Mouse (Mus musculus) erythroblast, embryonic 14.5 days (primary cell): ENCODE measurements around the gene Mctp1. TPM values are rescaled to one million over a fixed set of nuclear protein-coding genes. Genes with fewer than 3 reads are reported as not detected.

ENCODE experiments used
- H3K27me3 ChIP-seq: 2 replicates; pipeline ENCODE4 v1.6.1; 2012; ENCODE audit warnings: inconsistent platforms; ENCODE audit not compliant: control insufficient read depth
- H3K36me3 ChIP-seq: 2 replicates; pipeline ENCODE4 v1.6.1; 2012; ENCODE audit warnings: mild to moderate bottlenecking, inconsistent platforms; ENCODE audit not compliant: control insufficient read depth
- H3K4me1 ChIP-seq: 2 replicates; pipeline ENCODE4 v1.6.1; 2012; ENCODE audit warnings: inconsistent platforms; ENCODE audit not compliant: control insufficient read depth
- H3K4me3 ChIP-seq: replicated peaks from 2 replicates; pipeline ENCODE3; 2012; ENCODE audit warnings: moderate library complexity, mild to moderate bottlenecking, inconsistent platforms
- H3K9me3 ChIP-seq: 2 replicates; pipeline ENCODE4 v1.6.1; 2012; ENCODE audit warnings: low read length, inconsistent platforms, mixed read lengths; ENCODE audit not compliant: control insufficient read depth
- GATA1 ChIP-seq: IDR thresholded peaks from 2 replicates; pipeline ENCODE4 v1.6.1; 2012; ENCODE audit warnings: low read length, inconsistent platforms, mixed read lengths
- TAL1 ChIP-seq: IDR thresholded peaks from 3 replicates; pipeline ENCODE4 v1.6.1; 2012; ENCODE audit warnings: low read length, inconsistent platforms, mixed read lengths
- polyA plus RNA-seq: library from polyadenylated mRNA; stranded (reverse); fragments of >175 nt; gene quantifications from 2 replicates; pipeline ENCODE4 v1.2.3, GENCODE M21; 2012

The Mctp1 gene
- polyA plus RNA-seq, 1 experiment, result not detected

DNA sequence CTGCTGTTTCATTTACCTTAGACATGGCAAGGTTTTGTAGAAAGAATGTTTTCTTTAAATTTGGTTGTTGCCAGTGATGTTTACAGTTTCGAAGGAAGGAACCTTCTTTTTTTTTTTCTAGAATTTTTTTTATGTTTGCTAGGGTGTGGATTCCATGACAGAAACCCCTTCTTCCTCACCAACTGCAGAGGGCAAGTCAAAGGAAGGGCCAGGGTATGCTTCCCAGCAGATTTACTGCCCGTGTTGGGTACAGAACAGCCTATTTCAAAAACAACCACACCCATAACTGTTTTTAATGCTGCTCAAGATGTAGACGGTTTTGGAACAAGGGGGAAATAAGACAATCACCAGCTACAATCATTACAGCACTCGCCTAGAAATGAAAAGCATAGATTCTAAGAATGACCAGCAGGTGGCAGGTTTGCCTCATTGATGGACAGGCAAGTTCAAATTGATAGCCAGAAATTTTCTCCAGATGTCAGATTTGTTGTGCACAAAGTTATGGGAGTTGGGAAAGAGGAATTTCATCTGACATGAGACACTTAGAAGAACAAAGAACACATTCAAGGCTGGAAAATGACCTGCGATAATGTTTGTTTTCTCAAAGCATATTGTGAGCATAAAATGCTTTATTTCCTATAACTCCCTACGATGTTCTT lies 375.6 kb downstream of the Mctp1 start:
- TF ChIP-seq GATA1 (no peak), TAL1 (no peak)
- Histone ChIP-seq H3K4me1 (no peaks in the 10 kb centered on the region), H3K4me3 (no peak overlapping the region), H3K27me3 (no peaks in the 10 kb centered on the region), H3K36me3 (no peaks in the 10 kb centered on the region), H3K9me3 (no peaks in the 10 kb centered on the region)

- no peaks in the 10 kb centered on the region for H3K27me3 ChIP-seq
- no peaks in the 10 kb centered on the region for H3K4me1 ChIP-seq
- H3K9me3 ChIP-seq, result no peaks in the 10 kb centered on the region
- H3K4me3 ChIP-seq, result no peak overlapping the region
- TF ChIP-seq TAL1 (no peak), GATA1 (no peak)
- H3K36me3 ChIP-seq, result no peaks in the 10 kb centered on the region
These were observed 415.3 kb downstream of the Mctp1 start for GRCm38 (mm10) chr13:76799662-76800061.

DNA sequence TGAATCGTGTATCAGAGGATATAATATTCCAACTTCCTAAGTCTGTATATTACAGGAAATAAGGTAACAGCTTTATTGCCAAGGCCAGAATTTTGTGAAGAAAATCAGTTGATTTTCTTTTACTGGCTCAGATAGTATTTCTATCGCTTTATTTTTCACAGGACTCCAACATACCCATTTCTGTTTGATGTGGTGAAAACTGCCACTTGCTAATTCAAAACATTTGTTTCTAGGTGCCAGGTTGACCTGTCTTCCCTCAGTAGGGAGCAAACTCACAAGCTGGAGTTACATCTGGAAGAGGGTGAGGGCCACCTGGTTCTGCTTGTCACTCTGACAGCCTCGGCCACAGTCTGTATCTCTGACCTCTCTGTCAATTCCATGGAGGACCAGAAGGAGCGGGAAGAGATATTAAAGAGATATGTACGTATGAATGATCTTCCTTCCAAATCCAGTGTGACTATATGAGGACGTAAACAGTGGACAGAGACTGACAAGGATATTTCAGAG lies 416.8 kb downstream of the Mctp1 start:
- no peak for TF ChIP-seq GATA1
- TF ChIP-seq TAL1, result no peak
- Histone ChIP-seq H3K4me1 (no peaks in the 10 kb centered on the region), H3K36me3 (no peaks in the 10 kb centered on the region), H3K9me3 (no peaks in the 10 kb centered on the region), H3K27me3 (no peaks in the 10 kb centered on the region), H3K4me3 (no peak overlapping the region)

DNA sequence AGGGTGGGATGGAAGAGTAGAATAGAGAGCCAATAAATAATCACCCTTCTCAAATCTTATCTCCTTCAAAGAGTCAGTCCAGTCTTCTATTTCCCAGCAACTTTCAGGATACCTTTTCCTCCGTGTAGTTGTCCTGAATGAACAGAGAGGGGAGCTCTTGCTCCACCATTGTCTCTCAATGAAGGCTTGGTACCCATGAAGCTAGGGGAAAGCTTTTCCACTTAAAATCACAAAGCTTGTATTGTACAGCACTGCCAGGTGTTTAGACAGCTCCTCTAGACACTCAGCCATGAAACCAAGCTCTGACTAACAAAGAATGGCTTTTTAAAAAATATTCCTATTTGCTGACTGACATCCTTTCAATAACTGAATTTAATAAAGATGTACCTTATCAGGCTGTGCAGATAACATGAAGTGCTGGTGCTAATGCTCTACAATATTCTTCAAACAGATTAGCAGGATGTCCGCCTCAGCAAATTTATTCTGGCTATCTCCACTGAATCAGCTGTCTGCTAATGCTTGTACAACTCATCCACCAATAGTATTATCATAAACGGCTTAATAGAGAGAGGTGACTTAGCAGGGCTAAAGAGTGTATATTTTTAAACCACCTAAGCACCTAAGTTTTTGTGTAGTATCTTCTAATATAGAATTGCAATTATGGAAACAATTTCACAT lies 417.9 kb downstream of the Mctp1 start:
- Histone ChIP-seq H3K9me3 (no peaks in the 10 kb centered on the region), H3K27me3 (no peaks in the 10 kb centered on the region), H3K36me3 (no peaks in the 10 kb centered on the region), H3K4me1 (no peaks in the 10 kb centered on the region), H3K4me3 (no peak overlapping the region)
- TF ChIP-seq TAL1, result no peak
- no peak for TF ChIP-seq GATA1

GRCm38 (mm10) chr13:76802926-76803325 lies 418.6 kb downstream of the Mctp1 start:
- Histone ChIP-seq H3K9me3 (no peaks in the 10 kb centered on the region), H3K27me3 (no peaks in the 10 kb centered on the region), H3K36me3 (no peaks in the 10 kb centered on the region), H3K4me1 (no peaks in the 10 kb centered on the region), H3K4me3 (no peak overlapping the region)
- TF ChIP-seq GATA1 (no peak), TAL1 (no peak)

DNA sequence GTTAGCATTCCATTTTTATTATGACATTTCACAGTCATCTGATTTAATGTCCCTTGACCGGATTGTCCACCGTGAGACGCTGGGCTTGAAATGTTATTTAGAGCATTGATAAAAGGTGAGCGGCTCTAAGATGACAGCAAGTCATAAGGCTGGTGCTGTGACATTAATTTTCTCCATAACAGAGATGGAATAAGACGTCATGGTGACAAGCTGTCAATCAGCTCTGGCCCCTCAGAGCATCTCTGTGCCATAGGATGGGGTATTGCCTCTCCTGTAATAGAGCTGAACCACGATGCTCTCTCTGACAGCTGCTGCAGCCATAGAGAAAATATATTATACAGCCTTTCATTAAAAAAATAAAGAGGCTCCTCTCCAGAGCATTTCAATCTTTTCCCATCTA lies 419.5 kb downstream of the Mctp1 start:
- Histone ChIP-seq H3K27me3 (no peaks in the 10 kb centered on the region), H3K9me3 (no peaks in the 10 kb centered on the region), H3K4me3 (no peak overlapping the region), H3K36me3 (no peaks in the 10 kb centered on the region), H3K4me1 (no peaks in the 10 kb centered on the region)
- TF ChIP-seq GATA1, result no peak
- TF ChIP-seq TAL1, result no peak

DNA sequence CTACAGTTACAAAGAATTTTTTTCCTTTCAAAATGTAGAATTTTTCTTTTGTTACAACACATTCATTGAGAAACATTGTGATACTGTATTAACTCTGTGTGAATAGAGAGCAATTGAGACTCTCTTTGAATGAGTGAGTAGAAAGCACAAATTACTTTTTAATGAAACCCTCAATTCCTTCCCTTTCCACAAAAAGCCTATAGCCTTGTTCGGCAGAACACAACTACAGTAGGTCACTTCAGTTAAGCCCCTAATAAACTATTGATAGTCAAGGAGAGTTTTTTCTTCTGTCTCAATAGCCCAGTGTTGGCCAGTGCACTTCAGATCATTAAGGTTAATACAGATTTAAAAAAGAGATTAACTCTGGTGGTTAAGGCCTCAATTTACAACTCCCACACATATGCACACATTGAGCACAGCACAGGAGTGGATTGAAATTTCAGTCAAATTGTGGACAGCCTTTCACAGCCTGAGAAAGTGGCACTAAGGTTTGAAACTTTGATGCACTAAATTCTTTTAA lies 424.6 kb downstream of the Mctp1 start:
- TF ChIP-seq TAL1 (no peak), GATA1 (no peak)
- Histone ChIP-seq H3K4me3 (no peak overlapping the region), H3K36me3 (no peaks in the 10 kb centered on the region), H3K4me1 (no peaks in the 10 kb centered on the region), H3K27me3 (no peaks in the 10 kb centered on the region), H3K9me3 (no peaks in the 10 kb centered on the region)

DNA sequence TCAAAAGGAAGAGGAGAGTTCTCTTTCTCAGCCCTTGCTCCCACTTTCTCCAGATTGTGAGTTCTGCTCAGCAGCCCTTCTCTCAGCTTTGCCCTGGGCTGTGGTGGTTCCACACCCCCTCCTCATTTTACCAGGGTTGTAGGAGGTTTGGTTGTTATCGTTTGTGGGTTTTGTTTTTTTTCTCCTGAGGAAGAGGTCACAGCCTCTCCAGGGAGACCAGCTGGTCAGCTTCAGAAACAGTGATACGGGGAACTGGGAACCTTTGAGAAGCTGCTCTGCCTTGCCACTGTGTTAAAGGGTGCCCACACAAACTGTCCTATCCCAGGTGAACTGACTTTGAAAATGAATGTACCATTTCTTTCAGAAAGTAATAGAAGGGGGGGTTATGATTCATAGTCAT lies 425.5 kb downstream of the Mctp1 start:
- TF ChIP-seq GATA1 (no peak), TAL1 (no peak)
- H3K9me3 ChIP-seq, result no peaks in the 10 kb centered on the region
- H3K4me1 ChIP-seq, result no peaks in the 10 kb centered on the region
- no peak overlapping the region for H3K4me3 ChIP-seq
- no peaks in the 10 kb centered on the region for H3K36me3 ChIP-seq
- H3K27me3 ChIP-seq, result no peaks in the 10 kb centered on the region

GRCm38 (mm10) chr13:76810496-76810939 lies 426.2 kb downstream of the Mctp1 start:
- Histone ChIP-seq H3K27me3 (no peaks in the 10 kb centered on the region), H3K9me3 (no peaks in the 10 kb centered on the region), H3K4me1 (no peaks in the 10 kb centered on the region), H3K36me3 (no peaks in the 10 kb centered on the region), H3K4me3 (no peak overlapping the region)
- TF ChIP-seq GATA1 (no peak), TAL1 (no peak)
